Mouse (Mus musculus) kidney, embryonic 16.5 days (tissue): ENCODE data around the gene Ctrc. TPM values are rescaled to one million over a fixed set of nuclear protein-coding genes. Genes with fewer than 3 reads are reported as not detected.

Experiments
- ATAC-seq: fragments of 200-750 bp; cut with Nextera tagmentation; 2 replicates; pipeline ENCODE4 v1.8.0; 2017; ENCODE audit warnings: moderate TSS enrichment; ENCODE audit not compliant: low FRiP score, low TSS enrichment
- H3K27ac ChIP-seq: fragments of 300-500 bp; sonication (generic); 2 replicates; pipeline ENCODE4 v1.5.1; 2014; ENCODE audit warnings: low read length
- H3K27me3 ChIP-seq: fragments of 300-500 bp; sonication (generic); 2 replicates; pipeline ENCODE4 v1.6.1; 2014; ENCODE audit warnings: low read length, control low read depth, mixed read lengths; ENCODE audit not compliant: insufficient read depth
- H3K36me3 ChIP-seq: fragments of 300-500 bp; sonication (generic); 2 replicates; pipeline ENCODE4 v1.6.1; 2014; ENCODE audit warnings: low read length, control low read depth, mixed read lengths; ENCODE audit not compliant: insufficient read depth
- H3K4me1 ChIP-seq: fragments of 300-500 bp; sonication (generic); 2 replicates; pipeline ENCODE4 v1.6.1; 2014; ENCODE audit warnings: low read length, control low read depth, mixed read lengths; ENCODE audit not compliant: insufficient read depth
- H3K4me2 ChIP-seq: fragments of 300-500 bp; sonication (generic); replicated peaks from 2 replicates; pipeline ENCODE4 v1.6.1; 2014; ENCODE audit warnings: low read depth, low read length
- H3K4me3 ChIP-seq: fragments of 300-500 bp; sonication (generic); 2 replicates; pipeline ENCODE4 v1.5.1; 2014; ENCODE audit warnings: mild to moderate bottlenecking, low read length
- H3K9ac ChIP-seq: fragments of 300-500 bp; sonication (generic); replicated peaks from 2 replicates; pipeline ENCODE4 v1.6.1; 2014; ENCODE audit warnings: low read length
- H3K9me3 ChIP-seq: fragments of 300-500 bp; sonication (generic); 2 replicates; pipeline ENCODE4 v1.6.1; 2016; ENCODE audit warnings: low read length, control low read depth
- WGBS: fragments of 180-500 bp; shearing (Covaris S2); extraction: QIAGEN DNeasy Blood & Tissue Kit; methylation state at CpG from one replicate; pipeline ENCODE4 v1.1.7; 2014; 5-methylcytosine and 5-hydroxymethylcytosine counted together
- polyA plus RNA-seq: library from polyadenylated mRNA; unstranded; fragments of >200 nt; fragmentation: Nextera tagmentation; extraction: Ambion mirVana; gene quantifications from 2 replicates; pipeline ENCODE4 v1.2.1, GENCODE M21; 2015

Gene Ctrc
- not detected in 2 replicates for polyA plus RNA-seq

- WGBS, result 80% methylated on average over 6 of the region's 6 CpGs
- Histone ChIP-seq H3K9me3 (no peaks in the 10 kb centered on the region), H3K4me2 (no peak within 1 kb of the TSS), H3K4me3 (no peak within 1 kb of the TSS), H3K4me1 (no peaks in the 10 kb centered on the region), H3K27me3 (no peaks in the 10 kb centered on the region), H3K36me3 (no peaks in the 10 kb centered on the region), H3K27ac (no peak within 1 kb of the TSS), H3K9ac (no peak within 1 kb of the TSS)
- ATAC-seq, result no peak
These were observed at the start of gene Ctrc for GRCm38 (mm10) chr4:141845999-141846398. Ctrc (minus strand) TSS chr4:141846359.

DNA sequence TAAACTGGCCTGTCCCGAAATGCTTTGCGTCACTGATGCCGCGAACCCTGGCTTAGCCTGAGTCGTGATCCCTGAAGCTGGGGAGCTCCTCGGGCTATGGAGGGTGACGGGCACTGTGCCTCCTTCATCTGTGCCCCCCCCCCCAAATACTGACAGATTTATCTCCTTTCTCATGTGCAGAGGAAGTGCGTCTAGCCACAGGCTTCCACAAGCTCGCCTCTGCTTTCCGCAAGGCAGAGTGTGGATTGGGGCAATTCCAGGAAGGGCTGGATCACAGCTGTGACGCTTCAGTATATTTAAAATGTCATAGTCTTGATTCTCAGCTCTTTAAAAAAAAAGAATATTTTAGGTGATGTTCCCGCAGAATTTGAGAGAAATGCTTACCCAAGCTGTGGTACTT, 49.6 kb upstream of the Ctrc start:
- H3K27me3 ChIP-seq, result no peaks in the 10 kb centered on the region
- no peak overlapping the region for H3K9ac ChIP-seq
- H3K4me2 ChIP-seq, result peak overlapping the region; percentile 35
- no peak overlapping the region for H3K4me3 ChIP-seq
- 30% methylated on average over 12 of the region's 12 CpGs for WGBS
- peak; percentile 28; the same call in 1 of the 2 replicates for ATAC-seq
- no peaks in the 10 kb centered on the region for H3K9me3 ChIP-seq
- H3K4me1 ChIP-seq, result peaks cover 13% of the 10 kb centered on the region; the same call in 1 of the 2 replicates
- H3K36me3 ChIP-seq, result no peaks in the 10 kb centered on the region
- no peak overlapping the region for H3K27ac ChIP-seq

GRCm38 (mm10) chr4:141893157-141893784, 47.1 kb upstream of the Ctrc start:
- Histone ChIP-seq H3K36me3 (no peaks in the 10 kb centered on the region), H3K27ac (no peak overlapping the region), H3K4me1 (peaks cover 10% of the 10 kb centered on the region; the same call in 1 of the 2 replicates), H3K27me3 (no peaks in the 10 kb centered on the region), H3K9ac (no peak overlapping the region), H3K4me2 (no peak overlapping the region), H3K4me3 (no peak overlapping the region), H3K9me3 (0 out of 2 replicates have a peak, but pooled peaks cover 3% of the 10 kb centered on the region)
- 80% methylated on average over 8 of the region's 8 CpGs for WGBS
- ATAC-seq, result no peak

DNA sequence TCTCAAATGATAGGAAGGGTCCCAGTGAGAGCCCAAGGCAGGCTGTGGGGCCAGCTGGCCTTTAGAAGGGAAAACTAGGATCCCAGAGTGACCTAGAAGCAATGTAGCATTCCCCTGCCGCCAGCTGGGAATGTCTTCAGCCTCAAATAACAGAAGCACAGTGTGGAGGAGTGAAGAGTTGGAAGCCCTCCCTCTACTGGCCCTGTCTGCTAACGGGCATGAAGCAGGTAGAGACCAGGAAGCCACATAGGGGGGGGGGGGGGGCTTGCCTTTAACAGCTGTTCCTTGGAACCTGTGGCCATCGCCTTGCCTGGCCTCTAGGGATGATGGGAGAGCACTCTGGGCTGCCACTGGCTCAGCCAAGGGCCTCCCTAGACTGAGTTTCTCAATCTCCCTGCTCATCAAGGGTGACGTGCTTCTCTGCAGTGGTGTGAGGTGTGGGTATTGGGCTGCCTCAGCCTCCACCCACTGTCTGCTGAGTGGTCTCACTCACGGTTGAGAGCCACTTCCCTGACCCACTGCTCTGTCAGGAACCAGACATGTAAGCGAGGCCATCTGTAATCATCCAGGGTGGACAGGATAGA, 40.3 kb upstream of the Ctrc start:
- H3K27ac ChIP-seq, result no peak overlapping the region
- H3K27me3 ChIP-seq, result no peaks in the 10 kb centered on the region
- H3K9ac ChIP-seq, result no peak overlapping the region
- no peak overlapping the region for H3K4me2 ChIP-seq
- no peak overlapping the region for H3K4me3 ChIP-seq
- WGBS, result 23% methylated on average over 6 of the region's 6 CpGs
- H3K36me3 ChIP-seq, result no peaks in the 10 kb centered on the region
- 0 out of 2 replicates have a peak, but pooled peaks cover 3% of the 10 kb centered on the region for H3K9me3 ChIP-seq
- H3K4me1 ChIP-seq, result peaks cover 2% of the 10 kb centered on the region; the same call in 1 of the 2 replicates
- peak; percentile 64 for ATAC-seq

DNA sequence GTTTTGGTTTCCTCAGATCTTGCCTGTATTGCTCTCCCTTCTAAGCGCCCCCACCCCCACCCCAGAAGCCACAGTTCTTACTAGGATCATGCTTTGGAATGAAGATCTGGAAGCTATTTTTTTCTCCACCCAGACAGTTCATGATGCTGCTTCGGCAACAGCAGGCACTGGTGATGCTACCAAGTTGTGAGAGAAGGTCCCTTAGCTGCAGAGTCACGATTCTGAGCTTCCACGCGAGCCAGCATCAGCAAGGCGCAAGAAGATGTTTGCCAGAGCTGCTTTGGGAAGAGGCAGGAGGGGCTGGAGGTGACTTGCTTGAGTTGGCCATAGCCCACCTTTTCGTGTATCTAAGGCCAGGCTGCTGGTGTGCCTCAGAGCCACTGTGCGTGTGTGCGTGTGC, 39.3 kb upstream of the Ctrc start:
- Histone ChIP-seq H3K4me1 (peaks cover 2% of the 10 kb centered on the region; the same call in 1 of the 2 replicates), H3K4me3 (no peak overlapping the region), H3K4me2 (no peak overlapping the region), H3K9me3 (0 out of 2 replicates have a peak, but pooled peaks cover 3% of the 10 kb centered on the region), H3K27me3 (no peaks in the 10 kb centered on the region), H3K27ac (no peak overlapping the region), H3K9ac (no peak overlapping the region), H3K36me3 (no peaks in the 10 kb centered on the region)
- no peak for ATAC-seq
- WGBS, result 85% methylated on average over 9 of the region's 9 CpGs

DNA sequence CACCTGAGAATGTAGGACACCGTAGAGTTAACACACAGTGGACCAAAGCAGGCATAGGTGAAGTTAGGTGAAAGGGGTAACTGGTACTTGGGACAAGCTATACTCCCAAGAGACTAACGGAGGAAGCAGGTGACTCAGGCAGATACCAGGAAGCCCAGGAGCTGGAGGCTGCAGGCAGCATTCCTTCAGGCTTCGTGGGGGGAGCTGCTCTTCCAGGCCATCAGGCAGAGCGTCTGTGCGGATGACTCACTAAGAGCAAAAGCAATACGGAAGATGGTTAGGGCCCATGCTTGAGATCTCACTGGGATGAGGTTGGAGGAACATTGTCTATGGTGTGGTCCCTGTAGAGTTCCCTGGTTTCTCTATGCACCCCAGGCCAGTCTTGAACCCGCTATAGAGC, 36.7 kb upstream of the Ctrc start:
- Histone ChIP-seq H3K4me2 (no peak overlapping the region), H3K27ac (no peak overlapping the region), H3K27me3 (no peaks in the 10 kb centered on the region), H3K9ac (no peak overlapping the region), H3K36me3 (no peaks in the 10 kb centered on the region), H3K4me1 (peaks cover 2% of the 10 kb centered on the region; the same call in 1 of the 2 replicates), H3K4me3 (no peak overlapping the region), H3K9me3 (no peaks in the 10 kb centered on the region)
- WGBS, result 76% methylated on average over 7 of the region's 7 CpGs
- 0 out of 2 replicates have a peak, but pooled peaks have one; percentile 14 for ATAC-seq

GRCm38 (mm10) chr4:141881950-141882349, 35.8 kb upstream of the Ctrc start:
- 58% methylated on average over 5 of the region's 5 CpGs for WGBS
- no peak for ATAC-seq

DNA sequence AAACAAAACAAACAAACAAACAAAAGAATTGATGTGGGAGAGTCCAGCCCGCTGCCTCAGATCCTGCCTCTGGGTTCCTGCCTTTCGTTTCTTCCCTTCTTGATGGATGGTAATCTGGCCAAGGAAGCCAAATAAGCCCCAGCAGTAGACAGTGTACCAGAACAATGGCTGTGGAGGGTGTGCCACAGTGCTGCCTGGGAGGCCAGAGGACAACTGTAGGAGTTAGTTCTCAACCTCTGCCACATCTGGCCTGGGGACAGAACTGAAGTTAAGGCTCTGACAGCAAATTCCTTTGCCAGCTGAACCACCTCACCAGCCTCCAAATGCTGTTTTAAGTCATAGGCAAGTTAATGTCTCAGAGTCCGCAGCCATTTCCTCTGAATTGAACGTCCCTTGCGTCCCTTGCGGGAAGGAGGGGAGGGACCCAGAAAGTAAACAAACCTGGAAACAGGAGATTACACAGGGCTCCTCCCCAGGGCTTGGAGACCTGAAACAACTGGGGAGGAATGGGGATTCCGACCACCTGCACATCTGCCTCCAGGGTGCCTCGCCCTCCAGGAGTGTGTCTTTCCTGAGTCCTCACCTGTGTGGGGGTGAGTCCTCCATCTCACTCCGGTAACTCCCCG, 35.2 kb upstream of the Ctrc start:
- no peak overlapping the region for H3K4me3 ChIP-seq
- peak; percentile 63; the same call in 1 of the 2 replicates for ATAC-seq
- no peaks in the 10 kb centered on the region for H3K36me3 ChIP-seq
- H3K9me3 ChIP-seq, result no peaks in the 10 kb centered on the region
- 0 out of 2 replicates have a peak overlapping the region, but pooled peaks have one; percentile 11 for H3K9ac ChIP-seq
- WGBS, result 44% methylated on average over 10 of the region's 10 CpGs
- H3K4me2 ChIP-seq, result no peak overlapping the region
- peaks cover 5% of the 10 kb centered on the region; the same call in 1 of the 2 replicates for H3K27me3 ChIP-seq
- no peak overlapping the region for H3K27ac ChIP-seq
- peaks cover 2% of the 10 kb centered on the region; the same call in 1 of the 2 replicates for H3K4me1 ChIP-seq

More at GRCm38 (mm10) chr4:141881950-141882349, 35.8 kb upstream of the Ctrc start:
- no peak overlapping the region for H3K27ac ChIP-seq
- no peaks in the 10 kb centered on the region for H3K9me3 ChIP-seq
- H3K27me3 ChIP-seq, result peaks cover 3% of the 10 kb centered on the region; the same call in 1 of the 2 replicates
- no peak overlapping the region for H3K9ac ChIP-seq
- peaks cover 2% of the 10 kb centered on the region; the same call in 1 of the 2 replicates for H3K4me1 ChIP-seq
- no peak overlapping the region for H3K4me3 ChIP-seq
- no peaks in the 10 kb centered on the region for H3K36me3 ChIP-seq
- no peak overlapping the region for H3K4me2 ChIP-seq

- ATAC-seq, result no peak
- H3K9me3 ChIP-seq, result no peaks in the 10 kb centered on the region
- H3K27me3 ChIP-seq, result peaks cover 9% of the 10 kb centered on the region; the same call in 1 of the 2 replicates
- 65% methylated on average over 9 of the region's 9 CpGs for WGBS
- no peaks in the 10 kb centered on the region for H3K36me3 ChIP-seq
- H3K4me1 ChIP-seq, result 0 out of 2 replicates have a peak, but pooled peaks cover 7% of the 10 kb centered on the region
- H3K4me2 ChIP-seq, result no peak overlapping the region
- no peak overlapping the region for H3K9ac ChIP-seq
- no peak overlapping the region for H3K27ac ChIP-seq
- H3K4me3 ChIP-seq, result no peak overlapping the region
These were observed 33.7 kb upstream of the Ctrc start for GRCm38 (mm10) chr4:141879875-141880274.
